Mouse (Mus musculus): ENCODE results near the gene H2-Eb2. TPM values are rescaled to one million over a fixed set of nuclear protein-coding genes. Genes with fewer than 3 reads are reported as not detected.

H2-Eb2 gene
- polyA plus RNA-seq, 2 experiments, result not detected

- no peak overlapping the region for H3K4me2 ChIP-seq (replicated peaks; ENCODE audit: low read depth, low read length, severe bottlenecking)
- no peaks in the 10 kb centered on the region for H3K4me1 ChIP-seq (ENCODE audit: control insufficient read depth, insufficient read depth, low read length)
- TF ChIP-seq POLR2A (IDR thresholded peaks at IDR 0.05; ENCODE audit: borderline replicate concordance, extremely low read depth, insufficient read depth, insufficient read length), result no peak
- no peak overlapping the region for H3K4me3 ChIP-seq (replicated peaks; ENCODE audit: low read length)
- no peak overlapping the region for H3K9ac ChIP-seq (ENCODE audit: low read depth, low read length, severe bottlenecking)
- H3K36me3 ChIP-seq (ENCODE audit: control insufficient read depth, insufficient read depth, low read length), result no peaks in the 10 kb centered on the region
- ATAC-seq (ENCODE audit: low FRiP score, low read depth), result no peak
- WGBS, result 77% methylated on average over 23 of the region's 23 CpGs
- H3K27me3 ChIP-seq (ENCODE audit: control insufficient read depth, insufficient read depth, low read length), result no peaks in the 10 kb centered on the region
- no peak for DNase-seq (ENCODE audit: low spot score)
- no peak overlapping the region for H3K27ac ChIP-seq (replicated peaks; ENCODE audit: low read depth, low read length)
- H3K9me3 ChIP-seq (ENCODE audit: control insufficient read depth, low read length), result no peaks in the 10 kb centered on the region
These were observed 24.5 kb upstream of the H2-Eb2 start for GRCm38 (mm10) chr17:34300691-34301566.

- no peaks in the 10 kb centered on the region for H3K36me3 ChIP-seq (ENCODE audit: control insufficient read depth, insufficient read depth, low read length)
- WGBS, result 87% methylated on average over 4 of the region's 4 CpGs
- ATAC-seq (ENCODE audit: low FRiP score, low read depth), result no peak
These were observed 23.7 kb upstream of the H2-Eb2 start for GRCm38 (mm10) chr17:34301670-34302190.

GRCm38 (mm10) chr17:34303789-34304188 is 21.7 kb upstream of the H2-Eb2 start:
- H3K9me3 ChIP-seq (ENCODE audit: control insufficient read depth, low read length), result no peaks in the 10 kb centered on the region
- H3K4me1 ChIP-seq (ENCODE audit: control insufficient read depth, insufficient read depth, low read length), result no peaks in the 10 kb centered on the region
- no peak overlapping the region for H3K27ac ChIP-seq (replicated peaks; ENCODE audit: low read depth, low read length)
- DNase-seq (ENCODE audit: low spot score), result no peak
- no peaks in the 10 kb centered on the region for H3K36me3 ChIP-seq (ENCODE audit: control insufficient read depth, insufficient read depth, low read length)
- 60% methylated on average over 2 of the region's 2 CpGs for WGBS
- no peak for TF ChIP-seq POLR2A (IDR thresholded peaks at IDR 0.05; ENCODE audit: borderline replicate concordance, extremely low read depth, insufficient read depth, insufficient read length)
- no peak overlapping the region for H3K4me3 ChIP-seq (replicated peaks; ENCODE audit: low read length)
- ATAC-seq (ENCODE audit: low FRiP score, low read depth), result no peak
- no peak overlapping the region for H3K4me2 ChIP-seq (replicated peaks; ENCODE audit: low read depth, low read length, severe bottlenecking)
- no peaks in the 10 kb centered on the region for H3K27me3 ChIP-seq (ENCODE audit: control insufficient read depth, insufficient read depth, low read length)
- H3K9ac ChIP-seq (ENCODE audit: low read depth, low read length, severe bottlenecking), result no peak overlapping the region

More at GRCm38 (mm10) chr17:34301670-34302190, 23.7 kb upstream of the H2-Eb2 start:
- no peak overlapping the region for H3K9ac ChIP-seq (ENCODE audit: low read depth, low read length, severe bottlenecking)
- TF ChIP-seq POLR2A (IDR thresholded peaks at IDR 0.05; ENCODE audit: borderline replicate concordance, extremely low read depth, insufficient read depth, insufficient read length), result no peak
- no peaks in the 10 kb centered on the region for H3K4me1 ChIP-seq (ENCODE audit: control insufficient read depth, insufficient read depth, low read length)
- no peak for DNase-seq (ENCODE audit: low spot score)
- H3K9me3 ChIP-seq (ENCODE audit: control insufficient read depth, low read length), result no peaks in the 10 kb centered on the region
- H3K4me3 ChIP-seq (replicated peaks; ENCODE audit: low read length), result no peak overlapping the region
- no peak overlapping the region for H3K4me2 ChIP-seq (replicated peaks; ENCODE audit: low read depth, low read length, severe bottlenecking)
- no peak overlapping the region for H3K27ac ChIP-seq (replicated peaks; ENCODE audit: low read depth, low read length)
- H3K27me3 ChIP-seq (ENCODE audit: control insufficient read depth, insufficient read depth, low read length), result no peaks in the 10 kb centered on the region

GRCm38 (mm10) chr17:34304751-34305150 is 20.7 kb upstream of the H2-Eb2 start:
- Histone ChIP-seq H3K9me3 (ENCODE audit: control insufficient read depth, low read length) (no peaks in the 10 kb centered on the region), H3K4me2 (replicated peaks; ENCODE audit: low read depth, low read length, severe bottlenecking) (no peak overlapping the region), H3K27ac (replicated peaks; ENCODE audit: low read depth, low read length) (no peak overlapping the region), H3K36me3 (ENCODE audit: control insufficient read depth, insufficient read depth, low read length) (no peaks in the 10 kb centered on the region), H3K27me3 (ENCODE audit: control insufficient read depth, insufficient read depth, low read length) (no peaks in the 10 kb centered on the region), H3K4me3 (replicated peaks; ENCODE audit: low read length) (no peak overlapping the region), H3K9ac (ENCODE audit: low read depth, low read length, severe bottlenecking) (no peak overlapping the region), H3K4me1 (ENCODE audit: control insufficient read depth, insufficient read depth, low read length) (no peaks in the 10 kb centered on the region)
- ATAC-seq (ENCODE audit: low FRiP score, low read depth) (peak; percentile 73), DNase-seq (ENCODE audit: low spot score) (peak; percentile 73)
- no peak for TF ChIP-seq POLR2A (IDR thresholded peaks at IDR 0.05; ENCODE audit: borderline replicate concordance, extremely low read depth, insufficient read depth, insufficient read length)
- WGBS, result 6% methylated on average over 4 of the region's 4 CpGs

GRCm38 (mm10) chr17:34305380-34306030 is 20.0 kb upstream of the H2-Eb2 start, which contains the start of gene H2-Eb1:
Gene H2-Eb1 (plus strand): TSS chr17:34305867.
- Histone ChIP-seq H3K27me3 (ENCODE audit: control insufficient read depth, insufficient read depth, low read length) (no peaks in the 10 kb centered on the region), H3K4me3 (replicated peaks; ENCODE audit: low read length) (no peak within 1 kb of the TSS), H3K27ac (replicated peaks; ENCODE audit: low read depth, low read length) (no peak within 1 kb of the TSS), H3K36me3 (ENCODE audit: control insufficient read depth, insufficient read depth, low read length) (no peaks in the 10 kb centered on the region), H3K4me1 (ENCODE audit: control insufficient read depth, insufficient read depth, low read length) (no peaks in the 10 kb centered on the region), H3K9me3 (ENCODE audit: control insufficient read depth, low read length) (no peaks in the 10 kb centered on the region), H3K9ac (ENCODE audit: low read depth, low read length, severe bottlenecking) (no peak within 1 kb of the TSS), H3K4me2 (replicated peaks; ENCODE audit: low read depth, low read length, severe bottlenecking) (no peak within 1 kb of the TSS)
- ATAC-seq (ENCODE audit: low FRiP score, low read depth) (peak; percentile 84), DNase-seq (ENCODE audit: low spot score) (peak; percentile 91)
- TF ChIP-seq POLR2A (IDR thresholded peaks at IDR 0.05; ENCODE audit: borderline replicate concordance, extremely low read depth, insufficient read depth, insufficient read length), result no peak

All from limb, embryonic 14.5 days (tissue).